Mouse (Mus musculus) heart, embryonic 16.5 days (tissue): ENCODE data around the gene Fam83g. TPM values are rescaled to one million over a fixed set of nuclear protein-coding genes. Genes with fewer than 3 reads are reported as not detected.

Experiments
- ATAC-seq: fragments of 200-750 bp; cut with Nextera tagmentation; replicated peaks from 2 replicates; pipeline ENCODE4 v1.8.0; 2017; ENCODE audit warnings: moderate number of reproducible peaks; ENCODE audit not compliant: insufficient read depth, low FRiP score; ENCODE audit errors: extremely low read depth
- H3K27ac ChIP-seq: fragments of 300-500 bp; sonication (generic); 2 replicates; pipeline ENCODE4 v1.5.1; 2014; ENCODE audit warnings: mild to moderate bottlenecking, low read length, control low read depth, moderate library complexity
- H3K27me3 ChIP-seq: fragments of 300-500 bp; sonication (generic); 2 replicates; pipeline ENCODE4 v1.6.1; 2014; ENCODE audit warnings: low read length, mixed read lengths; ENCODE audit not compliant: control insufficient read depth, insufficient read depth
- H3K36me3 ChIP-seq: fragments of 300-500 bp; sonication (generic); 2 replicates; pipeline ENCODE4 v1.6.1; 2014; ENCODE audit not compliant: control insufficient read depth, insufficient read depth
- H3K4me1 ChIP-seq: fragments of 300-500 bp; sonication (generic); 2 replicates; pipeline ENCODE4 v1.6.1; 2014; ENCODE audit warnings: low read length, mixed read lengths; ENCODE audit not compliant: control insufficient read depth, insufficient read depth
- H3K4me2 ChIP-seq: fragments of 300-500 bp; sonication (generic); 2 replicates; pipeline ENCODE4 v1.6.1; 2014; ENCODE audit warnings: low read depth, mild to moderate bottlenecking, control low read depth, low read length
- H3K4me3 ChIP-seq: fragments of 300-500 bp; sonication (generic); 2 replicates; pipeline ENCODE4 v1.5.1; 2014; ENCODE audit warnings: mild to moderate bottlenecking, control low read depth, low read length
- H3K9ac ChIP-seq: fragments of 300-500 bp; sonication (generic); 2 replicates; pipeline ENCODE4 v1.6.1; 2014; ENCODE audit warnings: low read length, control low read depth
- H3K9me3 ChIP-seq: fragments of 300-500 bp; sonication (generic); replicated peaks from 2 replicates; pipeline ENCODE4 v1.6.1; 2016; ENCODE audit warnings: low read length; ENCODE audit not compliant: control insufficient read depth
- WGBS: fragments of 180-500 bp; shearing (Covaris S2); extraction: QIAGEN DNeasy Blood & Tissue Kit; methylation state at CpG from one replicate; pipeline ENCODE4 v1.1.7; 2014; 5-methylcytosine and 5-hydroxymethylcytosine counted together
- polyA plus RNA-seq: library from polyadenylated mRNA; unstranded; fragments of >200 nt; fragmentation: Nextera tagmentation; extraction: Ambion mirVana; gene quantifications from 2 replicates; pipeline ENCODE4 v1.2.1, GENCODE M21; 2015

Fam83g gene
- polyA plus RNA-seq, 1 experiment from 2014 or later: 1.5 TPM

DNA sequence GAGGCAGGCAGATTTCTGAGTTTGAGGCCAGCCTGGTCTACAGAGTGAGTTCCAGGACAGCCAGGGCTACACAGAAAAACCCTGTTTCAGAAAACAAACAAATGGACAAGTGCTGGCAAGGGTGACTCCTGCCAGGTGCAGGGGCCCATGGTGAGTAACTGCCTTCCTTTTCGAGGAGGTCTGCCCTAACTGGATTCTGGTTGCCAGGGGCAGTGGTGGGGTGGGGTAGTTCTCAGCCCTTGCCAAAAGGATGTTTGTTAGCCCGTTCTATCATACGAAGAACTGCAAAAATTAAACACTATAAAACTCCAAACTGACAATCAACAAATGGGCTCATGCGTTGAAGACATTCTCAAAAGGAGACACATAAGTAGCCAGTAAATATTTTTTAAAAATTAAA is 34.3 kb upstream of the Fam83g start:
- ATAC-seq: no peak
- H3K4me3 ChIP-seq: no peak overlapping the region
- H3K36me3 ChIP-seq: no peaks in the 10 kb centered on the region
- peaks cover 1% of the 10 kb centered on the region for H3K4me1 ChIP-seq
- H3K27ac ChIP-seq: no peak overlapping the region
- H3K9ac ChIP-seq: no peak overlapping the region
- no peaks in the 10 kb centered on the region for H3K27me3 ChIP-seq
- WGBS: 84% methylated on average over 4 of the region's 4 CpGs
- H3K4me2 ChIP-seq: no peak overlapping the region
- H3K9me3 ChIP-seq: no peaks in the 10 kb centered on the region

DNA sequence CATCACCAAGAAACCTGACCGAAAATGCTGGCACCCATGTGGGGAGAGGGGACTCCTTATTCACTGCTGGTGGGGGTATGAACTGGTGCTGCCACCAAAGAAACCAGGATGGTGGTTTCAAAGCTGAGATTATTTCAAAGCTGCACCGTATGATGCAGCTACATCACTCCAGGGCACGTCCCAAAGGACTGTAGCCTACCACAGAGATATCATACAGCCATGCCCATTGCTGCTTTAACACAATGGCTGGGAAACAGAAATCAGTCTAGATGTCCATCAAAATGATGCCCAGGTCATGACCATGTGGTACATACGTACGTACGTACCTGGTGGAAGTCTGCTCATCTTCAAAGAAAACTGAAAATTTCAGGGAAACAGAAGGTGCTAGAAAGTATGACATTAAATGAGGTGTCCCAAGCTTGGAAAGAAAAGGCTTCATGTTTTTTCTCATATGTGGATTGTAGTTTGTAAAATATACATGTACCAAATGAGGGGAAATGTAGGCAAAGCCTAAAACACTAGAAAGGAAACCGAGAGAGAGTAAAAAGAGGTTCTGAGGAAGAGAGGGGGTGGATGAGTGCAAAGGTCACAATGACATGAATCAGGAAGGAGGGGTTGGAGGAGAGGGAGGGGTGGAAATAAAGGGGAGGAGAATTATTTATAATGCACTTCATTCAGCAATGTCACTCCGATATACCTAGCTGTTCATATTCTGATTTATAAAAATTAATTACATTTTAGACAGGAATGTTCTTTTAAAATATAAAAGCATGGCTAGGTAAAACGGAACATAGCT is 33.2 kb upstream of the Fam83g start:
- no peak for ATAC-seq

DNA sequence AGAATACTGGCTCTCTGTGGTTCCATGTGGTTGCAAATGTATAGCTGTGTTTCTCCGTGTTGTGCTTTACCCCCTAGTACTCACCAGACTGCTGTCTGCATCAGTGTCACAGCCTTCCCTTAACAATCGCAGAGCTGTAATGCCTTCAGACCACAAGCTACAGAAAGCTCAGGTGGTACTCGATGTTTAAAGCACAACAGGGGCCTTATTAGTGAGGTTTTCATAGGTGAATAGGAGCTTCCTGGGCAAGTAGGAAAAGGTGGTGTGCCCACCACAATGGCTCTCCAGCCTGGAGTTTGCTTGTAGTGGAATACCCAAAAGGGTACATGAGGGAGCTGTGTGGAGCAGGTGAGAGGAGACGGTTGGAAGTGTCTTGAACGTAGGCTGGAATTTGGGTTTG is 31.7 kb upstream of the Fam83g start:
- Histone ChIP-seq H3K27ac (no peak overlapping the region), H3K4me1 (no peaks in the 10 kb centered on the region; the same call in 1 of the 2 replicates), H3K27me3 (no peaks in the 10 kb centered on the region), H3K4me3 (no peak overlapping the region), H3K9me3 (no peaks in the 10 kb centered on the region), H3K36me3 (no peaks in the 10 kb centered on the region), H3K9ac (no peak overlapping the region), H3K4me2 (no peak overlapping the region)
- ATAC-seq: no peak
- 84% methylated on average over 5 of the region's 5 CpGs for WGBS

More for the DNA sequence above, 33.2 kb upstream of the Fam83g start:
- no peak overlapping the region for H3K4me2 ChIP-seq
- no peak overlapping the region for H3K9ac ChIP-seq
- H3K27ac ChIP-seq: no peak overlapping the region
- 79% methylated on average over 9 of the region's 9 CpGs for WGBS
- no peak overlapping the region for H3K4me3 ChIP-seq
- no peaks in the 10 kb centered on the region for H3K9me3 ChIP-seq
- no peaks in the 10 kb centered on the region for H3K36me3 ChIP-seq
- no peaks in the 10 kb centered on the region for H3K27me3 ChIP-seq
- H3K4me1 ChIP-seq: no peaks in the 10 kb centered on the region; the same call in 1 of the 2 replicates

DNA sequence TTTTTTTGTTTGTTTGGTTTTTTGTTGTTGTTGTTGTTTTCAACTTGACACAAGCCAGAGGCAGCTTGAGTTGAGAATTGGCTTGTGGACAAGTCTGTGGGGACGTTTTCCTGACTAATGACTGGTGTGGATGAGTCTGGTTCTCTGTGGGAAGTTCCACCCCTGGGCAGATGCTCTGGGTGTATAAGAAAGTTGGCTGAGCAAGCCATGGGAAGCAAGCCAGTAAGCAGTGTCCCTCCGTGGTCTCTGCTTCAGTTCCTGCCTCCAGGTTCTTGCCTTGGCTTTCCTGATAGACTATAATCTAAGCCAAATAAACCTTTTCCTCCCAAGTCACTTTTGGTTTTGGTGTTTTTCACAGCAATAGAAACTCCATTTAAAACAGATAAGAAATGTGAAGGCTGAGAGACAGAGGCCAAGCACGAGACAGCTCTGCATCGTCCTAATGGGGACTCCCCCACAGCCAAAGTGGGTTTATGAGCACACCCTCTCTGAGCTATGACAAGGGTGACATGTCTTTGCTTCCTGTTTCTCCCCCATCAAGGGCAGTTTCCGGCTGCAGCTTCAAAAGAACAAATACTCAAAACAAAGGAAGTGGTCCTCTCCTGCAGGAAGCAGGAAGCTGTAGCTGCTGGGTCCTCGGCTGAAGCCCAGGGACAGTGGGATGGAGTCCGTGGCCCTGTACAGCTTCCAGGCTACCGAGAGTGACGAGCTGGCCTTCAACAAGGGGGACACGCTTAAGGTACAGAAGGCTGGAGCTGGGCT is 31.0 kb upstream of the Fam83g start, which contains the start of gene Grap:
Gene Grap (plus strand): TSS at position 580 of the 762 bp plus-strand sequence.
- H3K27me3 ChIP-seq: no peaks in the 10 kb centered on the region
- peak within 1 kb of the TSS; percentile 42; the same call in 1 of the 2 replicates for H3K9ac ChIP-seq
- H3K27ac ChIP-seq: no peak within 1 kb of the TSS; the same call in none of the 2 replicates
- no peaks in the 10 kb centered on the region; the same call in 1 of the 2 replicates for H3K4me1 ChIP-seq
- no peaks in the 10 kb centered on the region for H3K36me3 ChIP-seq
- peak within 1 kb of the TSS; percentile 45 for H3K4me3 ChIP-seq
- peak within 1 kb of the TSS; percentile 45 for H3K4me2 ChIP-seq
- H3K9me3 ChIP-seq: no peaks in the 10 kb centered on the region
- ATAC-seq: peak; percentile 73
- WGBS: 45% methylated on average over 10 of the region's 10 CpGs

DNA sequence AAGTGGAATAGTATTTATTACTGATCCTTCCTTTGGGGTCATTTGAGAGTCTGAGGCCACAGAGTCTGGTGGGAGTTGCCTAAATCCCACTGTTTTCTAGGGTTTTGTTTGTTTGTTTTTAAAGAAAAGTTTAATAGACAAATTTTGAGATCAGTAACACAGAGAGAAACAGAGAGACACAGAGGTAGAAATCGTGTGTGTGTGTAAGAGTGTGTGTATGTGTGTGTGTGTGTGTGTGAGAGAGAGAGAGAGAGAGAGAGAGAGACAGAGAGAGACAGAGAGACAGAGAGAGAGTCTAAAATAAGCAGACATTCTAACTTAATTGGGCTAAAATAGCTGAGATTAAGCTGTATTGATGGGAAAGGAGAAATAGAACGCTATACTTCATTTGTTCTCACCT is 30.3 kb upstream of the Fam83g start:
- H3K36me3 ChIP-seq: no peaks in the 10 kb centered on the region
- H3K4me1 ChIP-seq: no peaks in the 10 kb centered on the region
- 57% methylated on average over 2 of the region's 2 CpGs for WGBS
- peak overlapping the region; percentile 42; the same call in 1 of the 2 replicates for H3K9ac ChIP-seq
- peak overlapping the region; percentile 45 for H3K4me2 ChIP-seq
- H3K27ac ChIP-seq: no peak overlapping the region
- H3K9me3 ChIP-seq: no peaks in the 10 kb centered on the region
- ATAC-seq: no peak
- H3K27me3 ChIP-seq: no peaks in the 10 kb centered on the region
- H3K4me3 ChIP-seq: peak overlapping the region; percentile 45

DNA sequence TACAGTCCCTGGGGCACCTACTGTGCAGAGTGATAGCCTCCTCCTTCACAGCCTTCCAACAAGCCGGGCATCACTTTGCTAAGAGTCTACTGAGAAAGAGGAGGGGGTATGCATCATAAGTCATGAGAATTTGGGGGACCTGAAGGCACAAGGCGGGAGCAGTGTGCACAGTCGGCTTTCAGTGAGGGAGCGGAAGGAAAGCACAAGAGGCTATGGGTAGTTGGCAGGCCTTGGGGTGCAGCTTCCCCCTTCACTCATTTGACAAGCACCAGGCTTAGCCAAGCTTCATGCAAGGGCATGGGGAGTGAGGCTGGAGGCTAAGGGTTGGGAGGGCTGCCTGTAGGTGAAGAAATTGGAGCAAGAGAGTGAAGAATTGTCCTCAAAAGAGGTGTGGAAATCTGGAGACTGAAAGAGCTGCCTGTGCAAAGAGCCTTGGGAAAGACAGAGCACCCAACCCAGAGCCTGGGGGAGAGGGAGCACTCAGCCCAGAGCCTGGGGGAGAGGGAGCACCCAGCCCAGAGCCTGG is 29.0 kb upstream of the Fam83g start:
- 87% methylated on average over 4 of the region's 4 CpGs for WGBS
- peak overlapping the region; percentile 45 for H3K4me2 ChIP-seq
- H3K27ac ChIP-seq: no peak overlapping the region
- H3K4me1 ChIP-seq: peaks cover 3% of the 10 kb centered on the region
- no peak overlapping the region for H3K4me3 ChIP-seq
- H3K27me3 ChIP-seq: no peaks in the 10 kb centered on the region
- no peak for ATAC-seq
- H3K9ac ChIP-seq: no peak overlapping the region
- H3K36me3 ChIP-seq: no peaks in the 10 kb centered on the region
- no peaks in the 10 kb centered on the region for H3K9me3 ChIP-seq

DNA sequence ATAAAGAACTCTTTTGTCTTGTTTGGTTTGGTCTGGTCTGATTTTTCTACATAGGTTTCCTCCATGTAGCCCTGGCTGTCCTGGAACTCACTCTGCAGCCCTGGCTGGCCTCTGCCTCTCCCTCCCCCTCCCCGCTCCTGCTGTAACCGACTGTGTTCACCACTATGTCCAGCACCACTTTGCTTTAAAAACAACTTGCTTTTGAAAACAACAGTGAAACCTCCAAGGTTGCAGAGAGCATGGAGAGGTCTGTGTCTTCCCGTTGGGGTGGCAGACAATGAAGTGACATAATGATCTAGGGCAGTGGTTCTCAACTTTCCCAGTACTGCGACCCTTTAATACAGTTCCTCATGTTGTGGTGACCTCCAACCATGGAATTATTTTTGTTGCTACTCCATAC is 28.2 kb upstream of the Fam83g start:
- H3K27me3 ChIP-seq: no peaks in the 10 kb centered on the region
- no peak overlapping the region for H3K4me2 ChIP-seq
- 68% methylated on average over 4 of the region's 4 CpGs for WGBS
- H3K4me3 ChIP-seq: no peak overlapping the region
- H3K27ac ChIP-seq: no peak overlapping the region
- H3K9ac ChIP-seq: no peak overlapping the region
- H3K36me3 ChIP-seq: no peaks in the 10 kb centered on the region
- ATAC-seq: no peak
- peaks cover 3% of the 10 kb centered on the region for H3K4me1 ChIP-seq
- no peaks in the 10 kb centered on the region for H3K9me3 ChIP-seq

DNA sequence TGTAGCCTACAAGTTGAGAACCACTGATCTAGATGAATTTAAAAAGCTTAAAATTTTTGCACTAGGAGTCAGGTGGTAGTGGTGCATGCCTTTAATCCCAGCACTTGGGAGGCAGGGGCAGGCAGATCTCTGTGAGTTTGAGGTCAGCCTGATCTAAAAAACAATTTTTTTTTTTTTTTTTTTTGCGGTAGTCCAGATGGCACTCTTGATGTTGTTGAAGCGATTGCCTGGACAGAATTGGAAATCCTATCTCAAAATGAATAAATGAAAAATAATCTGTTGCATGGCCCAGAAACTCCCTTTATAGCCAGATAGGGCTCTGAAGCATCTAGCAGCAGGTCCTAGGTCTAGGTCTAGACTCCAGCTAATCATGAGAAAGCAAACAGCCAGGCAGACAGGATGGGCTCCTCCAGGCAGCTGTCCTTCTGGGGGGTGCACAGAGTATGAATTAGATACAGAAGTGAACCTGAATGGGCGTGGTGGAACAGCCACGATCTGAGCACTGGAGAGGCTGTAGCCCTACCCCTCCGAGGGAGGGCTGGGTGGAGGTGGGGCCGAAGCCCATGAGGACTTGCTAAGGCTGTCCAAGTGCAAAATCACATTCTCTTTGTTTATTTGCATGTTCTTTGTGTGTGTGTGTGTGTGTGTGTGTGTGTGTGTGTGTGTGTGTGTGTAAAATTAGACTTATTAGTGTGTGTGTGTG is 27.6 kb upstream of the Fam83g start:
- H3K36me3 ChIP-seq: no peaks in the 10 kb centered on the region
- 74% methylated on average over 6 of the region's 6 CpGs for WGBS
- no peak overlapping the region for H3K9ac ChIP-seq
- no peak for ATAC-seq
- H3K4me2 ChIP-seq: no peak overlapping the region
- no peaks in the 10 kb centered on the region for H3K27me3 ChIP-seq
- peaks cover 3% of the 10 kb centered on the region for H3K4me1 ChIP-seq
- no peaks in the 10 kb centered on the region for H3K9me3 ChIP-seq
- H3K4me3 ChIP-seq: no peak overlapping the region
- H3K27ac ChIP-seq: no peak overlapping the region
